Mouse (Mus musculus): ENCODE data around the gene Grb2. TPM values are rescaled to one million over a fixed set of nuclear protein-coding genes. Genes with fewer than 3 reads are reported as not detected.

The Grb2 gene
- polyA plus RNA-seq, 1 experiment from 2014 or later: 87.8 TPM

GRCm38 (mm10) chr11:115676738-115677137 is 31.7 kb downstream of the Grb2 start:
- H3K4me3 ChIP-seq: no peak overlapping the region
- 0 out of 2 replicates have a peak, but pooled peaks cover 2% of the 10 kb centered on the region for H3K4me1 ChIP-seq
- no peaks in the 10 kb centered on the region for H3K27me3 ChIP-seq (ENCODE audit: low read depth, poor library complexity, severe bottlenecking)
- DNase-seq (ENCODE audit: low spot score): no peak
- WGBS: 94% methylated on average over 8 of the region's 8 CpGs
- peaks cover 38% of the 10 kb centered on the region for H3K36me3 ChIP-seq
- H3K27ac ChIP-seq: no peak overlapping the region
- H3K9me3 ChIP-seq (replicated peaks): no peaks in the 10 kb centered on the region

GRCm38 (mm10) chr11:115674235-115674865 is 34.0 kb downstream of the Grb2 start:
- no peak for DNase-seq (ENCODE audit: low spot score)
- Histone ChIP-seq H3K4me1 (peaks cover 23% of the 10 kb centered on the region), H3K27me3 (ENCODE audit: low read depth, poor library complexity, severe bottlenecking) (no peaks in the 10 kb centered on the region), H3K4me3 (no peak overlapping the region), H3K27ac (no peak overlapping the region), H3K36me3 (peaks cover 20% of the 10 kb centered on the region), H3K9me3 (replicated peaks) (no peaks in the 10 kb centered on the region)
- WGBS: 80% methylated on average over 9 of the region's 9 CpGs

- DNase-seq (ENCODE audit: low spot score): no peak
- 93% methylated on average over 9 of the region's 9 CpGs for WGBS
- peaks cover 27% of the 10 kb centered on the region for H3K4me1 ChIP-seq
- no peaks in the 10 kb centered on the region for H3K27me3 ChIP-seq (ENCODE audit: low read depth, poor library complexity, severe bottlenecking)
- no peak overlapping the region for H3K27ac ChIP-seq
- H3K4me3 ChIP-seq: no peak overlapping the region
- H3K36me3 ChIP-seq: peaks cover 15% of the 10 kb centered on the region
- H3K9me3 ChIP-seq (replicated peaks): no peaks in the 10 kb centered on the region
Measured at GRCm38 (mm10) chr11:115673471-115674234, 34.7 kb downstream of the Grb2 start.

- no peaks in the 10 kb centered on the region for H3K9me3 ChIP-seq (replicated peaks)
- H3K27ac ChIP-seq: no peak overlapping the region
- peaks cover 9% of the 10 kb centered on the region; the same call in 1 of the 2 replicates for H3K36me3 ChIP-seq
- no peak for DNase-seq (ENCODE audit: low spot score)
- peaks cover 27% of the 10 kb centered on the region for H3K4me1 ChIP-seq
- no peaks in the 10 kb centered on the region for H3K27me3 ChIP-seq (ENCODE audit: low read depth, poor library complexity, severe bottlenecking)
- H3K4me3 ChIP-seq: no peak overlapping the region
- 93% methylated on average over 7 of the region's 7 CpGs for WGBS
Measured at GRCm38 (mm10) chr11:115672226-115672987, 36.0 kb downstream of the Grb2 start.

GRCm38 (mm10) chr11:115670451-115671050 is 37.8 kb downstream of the Grb2 start:
- H3K27me3 ChIP-seq (ENCODE audit: low read depth, poor library complexity, severe bottlenecking): no peaks in the 10 kb centered on the region
- H3K27ac ChIP-seq: 0 out of 2 replicates have a peak overlapping the region, but pooled peaks have one; percentile 11
- no peaks in the 10 kb centered on the region for H3K9me3 ChIP-seq (replicated peaks)
- 20% methylated on average over 5 of the region's 5 CpGs for WGBS
- no peak overlapping the region for H3K4me3 ChIP-seq
- peak; percentile 41 for DNase-seq (ENCODE audit: low spot score)
- H3K36me3 ChIP-seq: 0 out of 2 replicates have a peak, but pooled peaks cover 8% of the 10 kb centered on the region
- peaks cover 27% of the 10 kb centered on the region for H3K4me1 ChIP-seq

GRCm38 (mm10) chr11:115663676-115664335 is 44.6 kb downstream of the Grb2 start:
- peaks cover 5% of the 10 kb centered on the region for H3K4me1 ChIP-seq
- H3K36me3 ChIP-seq: peaks cover 31% of the 10 kb centered on the region
- no peak overlapping the region; the same call in 1 of the 2 replicates for H3K27ac ChIP-seq
- no peak overlapping the region for H3K4me3 ChIP-seq
- H3K27me3 ChIP-seq (ENCODE audit: low read depth, poor library complexity, severe bottlenecking): no peaks in the 10 kb centered on the region
- 78% methylated on average over 4 of the region's 4 CpGs for WGBS
- H3K9me3 ChIP-seq (replicated peaks): no peaks in the 10 kb centered on the region
- DNase-seq (ENCODE audit: low spot score): no peak

GRCm38 (mm10) chr11:115660376-115660775 is 48.0 kb downstream of the Grb2 start:
- H3K4me1 ChIP-seq: peaks cover 5% of the 10 kb centered on the region
- H3K27ac ChIP-seq: no peak overlapping the region
- H3K36me3 ChIP-seq: peaks cover 32% of the 10 kb centered on the region
- no peaks in the 10 kb centered on the region for H3K27me3 ChIP-seq (ENCODE audit: low read depth, poor library complexity, severe bottlenecking)
- DNase-seq (ENCODE audit: low spot score): no peak
- H3K4me3 ChIP-seq: no peak overlapping the region
- WGBS: 94% methylated on average over 4 of the region's 4 CpGs
- H3K9me3 ChIP-seq (replicated peaks): no peaks in the 10 kb centered on the region

- no peaks in the 10 kb centered on the region for H3K27me3 ChIP-seq (ENCODE audit: low read depth, poor library complexity, severe bottlenecking)
- H3K27ac ChIP-seq: no peak overlapping the region
- H3K36me3 ChIP-seq: peaks cover 48% of the 10 kb centered on the region
- no peaks in the 10 kb centered on the region for H3K9me3 ChIP-seq (replicated peaks)
- H3K4me3 ChIP-seq: no peak overlapping the region
- no peak for DNase-seq (ENCODE audit: low spot score)
- WGBS: 87% methylated on average over 6 of the region's 6 CpGs
- H3K4me1 ChIP-seq: no peaks in the 10 kb centered on the region
Measured at GRCm38 (mm10) chr11:115658521-115658920, 49.9 kb downstream of the Grb2 start.

GRCm38 (mm10) chr11:115654128-115654527 is 54.3 kb downstream of the Grb2 start:
- DNase-seq (ENCODE audit: low spot score): no peak
- no peaks in the 10 kb centered on the region for H3K9me3 ChIP-seq (replicated peaks)
- H3K4me1 ChIP-seq: no peaks in the 10 kb centered on the region
- WGBS: 85% methylated on average over 2 of the region's 2 CpGs
- H3K4me3 ChIP-seq: no peak overlapping the region
- peaks cover 52% of the 10 kb centered on the region for H3K36me3 ChIP-seq
- H3K27ac ChIP-seq: no peak overlapping the region
- H3K27me3 ChIP-seq (ENCODE audit: low read depth, poor library complexity, severe bottlenecking): no peaks in the 10 kb centered on the region

GRCm38 (mm10) chr11:115653194-115653593 is 55.2 kb downstream of the Grb2 start:
- Histone ChIP-seq H3K36me3 (peaks cover 60% of the 10 kb centered on the region), H3K27me3 (ENCODE audit: low read depth, poor library complexity, severe bottlenecking) (no peaks in the 10 kb centered on the region), H3K4me1 (no peaks in the 10 kb centered on the region), H3K4me3 (no peak overlapping the region), H3K27ac (no peak overlapping the region), H3K9me3 (replicated peaks) (no peaks in the 10 kb centered on the region)
- no peak for DNase-seq (ENCODE audit: low spot score)
- WGBS: 93% methylated on average over 3 of the region's 3 CpGs

GRCm38 (mm10) chr11:115651680-115652079 is 56.7 kb downstream of the Grb2 start:
- DNase-seq (ENCODE audit: low spot score): no peak
- Histone ChIP-seq H3K9me3 (replicated peaks) (no peaks in the 10 kb centered on the region), H3K4me3 (no peak overlapping the region), H3K4me1 (no peaks in the 10 kb centered on the region), H3K27ac (no peak overlapping the region), H3K36me3 (peaks cover 70% of the 10 kb centered on the region), H3K27me3 (ENCODE audit: low read depth, poor library complexity, severe bottlenecking) (no peaks in the 10 kb centered on the region)
- 87% methylated on average over 3 of the region's 3 CpGs for WGBS

GRCm38 (mm10) chr11:115649706-115650105 is 58.7 kb downstream of the Grb2 start:
- no peaks in the 10 kb centered on the region for H3K9me3 ChIP-seq (replicated peaks)
- no peak for DNase-seq (ENCODE audit: low spot score)
- no peaks in the 10 kb centered on the region for H3K4me1 ChIP-seq
- H3K36me3 ChIP-seq: peaks cover 75% of the 10 kb centered on the region
- 79% methylated on average over 10 of the region's 10 CpGs for WGBS
- H3K27ac ChIP-seq: no peak overlapping the region
- no peak overlapping the region for H3K4me3 ChIP-seq
- no peaks in the 10 kb centered on the region for H3K27me3 ChIP-seq (ENCODE audit: low read depth, poor library complexity, severe bottlenecking)
